Mouse (Mus musculus) neural tube, embryonic 13.5 days (tissue): ENCODE measurements around the gene Gcm1. TPM values are rescaled to one million over a fixed set of nuclear protein-coding genes. Genes with fewer than 3 reads are reported as not detected.
"Not testable (repeated sequence)": the region's sequence is repeated elsewhere in the genome, so short reads cannot be mapped to it uniquely, and the experiment has no call there.

Experiments
- ATAC-seq: fragments of 200-750 bp; cut with Nextera tagmentation; 2 replicates; pipeline ENCODE4 v1.8.0; 2017; ENCODE audit warnings: low read depth, mild to moderate bottlenecking, moderate TSS enrichment, moderate library complexity
- H3K27ac ChIP-seq: fragments of 300-500 bp; sonication (generic); replicated peaks from 2 replicates; pipeline ENCODE4 v1.5.1; 2015; ENCODE audit warnings: moderate library complexity, mild to moderate bottlenecking, inconsistent platforms
- H3K27me3 ChIP-seq: fragments of 300-500 bp; sonication (generic); 2 replicates; pipeline ENCODE4 v1.6.1; 2015; ENCODE audit warnings: mild to moderate bottlenecking, inconsistent platforms
- H3K36me3 ChIP-seq: fragments of 300-500 bp; sonication (generic); 2 replicates; pipeline ENCODE4 v1.6.1; 2015; ENCODE audit warnings: mild to moderate bottlenecking, inconsistent platforms
- H3K4me1 ChIP-seq: fragments of 300-500 bp; sonication (generic); replicated peaks from 2 replicates; pipeline ENCODE4 v1.6.1; 2015; ENCODE audit warnings: inconsistent platforms
- H3K4me2 ChIP-seq: fragments of 300-500 bp; sonication (generic); 2 replicates; pipeline ENCODE4 v1.6.1; 2015; ENCODE audit warnings: inconsistent platforms, mild to moderate bottlenecking, moderate library complexity
- H3K4me3 ChIP-seq: fragments of 300-500 bp; sonication (generic); 2 replicates; pipeline ENCODE4 v1.5.1; 2015; ENCODE audit warnings: mild to moderate bottlenecking, inconsistent platforms
- H3K9ac ChIP-seq: fragments of 300-500 bp; sonication (generic); 2 replicates; pipeline ENCODE4 v1.6.1; 2015; ENCODE audit warnings: moderate library complexity, mild to moderate bottlenecking, inconsistent platforms
- H3K9me3 ChIP-seq: fragments of 300-500 bp; sonication (generic); 2 replicates; pipeline ENCODE4 v1.6.1; 2016; ENCODE audit warnings: inconsistent platforms
- WGBS: fragments of 180-500 bp; shearing (Covaris S2); methylation state at CpG from one replicate; pipeline ENCODE4 v1.1.7; 2015; 5-methylcytosine and 5-hydroxymethylcytosine counted together
- polyA plus RNA-seq: library from polyadenylated mRNA; unstranded; fragments of >200 nt; fragmentation: Nextera tagmentation; extraction: Ambion mirVana; gene quantifications from 2 replicates; pipeline ENCODE4 v1.2.1, GENCODE M21; 2015

The Gcm1 gene
- polyA plus RNA-seq, 1 experiment from 2014 or later = not detected

- Histone ChIP-seq H3K4me2 (no peak overlapping the region), H3K27ac (no peak overlapping the region), H3K36me3 (no peaks in the 10 kb centered on the region), H3K4me3 (no peak overlapping the region), H3K27me3 (no peaks in the 10 kb centered on the region), H3K9me3 (no peaks in the 10 kb centered on the region), H3K4me1 (no peaks in the 10 kb centered on the region), H3K9ac (no peak overlapping the region)
- 82% methylated on average over 3 of the region's 3 CpGs for WGBS
- no peak for ATAC-seq
Observed at GRCm38 (mm10) chr9:78054298-78054697, 2.6 kb downstream of the Gcm1 start.

DNA sequence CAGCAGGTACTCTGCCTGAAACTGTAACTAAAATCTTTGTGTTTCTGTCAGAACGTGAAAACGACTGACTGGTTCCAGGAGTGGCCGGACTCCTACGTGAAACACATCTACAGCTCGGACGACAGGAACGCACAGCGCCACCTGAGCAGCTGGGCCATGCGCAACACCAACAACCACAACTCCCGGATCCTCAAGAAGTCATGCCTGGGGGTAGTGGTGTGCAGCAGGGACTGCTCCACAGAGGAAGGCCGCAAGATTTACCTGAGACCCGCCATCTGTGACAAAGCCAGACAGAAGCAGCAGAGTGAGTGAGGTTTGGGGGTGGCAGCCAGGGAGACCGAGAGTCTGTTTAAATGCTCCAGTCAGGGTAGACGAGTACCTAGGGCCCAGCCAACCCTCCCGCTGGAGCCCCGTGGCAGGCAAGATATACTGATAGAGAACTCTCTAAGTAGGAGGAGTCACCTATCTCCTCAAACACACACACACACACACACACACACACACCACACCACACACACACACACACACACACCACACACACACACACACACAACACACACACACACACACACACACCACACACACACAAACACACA lies 7.9 kb downstream of the Gcm1 start:
- H3K4me1 ChIP-seq = no peaks in the 10 kb centered on the region
- H3K9ac ChIP-seq = no peak overlapping the region

DNA sequence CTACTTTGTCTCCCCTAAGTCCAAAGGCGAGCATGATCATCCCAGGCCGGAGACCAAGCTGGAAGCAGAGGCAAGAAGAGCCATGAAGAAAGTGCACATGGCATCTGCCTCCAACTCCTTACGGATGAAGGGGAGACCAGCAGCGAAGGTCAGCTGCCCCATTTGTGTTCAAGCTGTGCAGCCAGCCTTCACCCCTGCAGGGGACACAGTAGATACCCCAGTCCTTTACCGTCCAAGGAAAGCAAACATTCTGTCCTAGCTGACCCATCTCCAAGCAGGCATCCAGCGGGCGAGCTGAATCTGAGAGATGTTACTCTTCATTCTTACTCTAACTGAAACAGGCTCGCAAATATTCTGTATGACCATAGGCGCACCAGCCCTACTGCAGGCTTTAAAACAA lies 10.7 kb downstream of the Gcm1 start:
- ATAC-seq = no peak
- no peak overlapping the region for H3K4me3 ChIP-seq
- 79% methylated on average over 9 of the region's 9 CpGs for WGBS

More for the DNA sequence above, 7.9 kb downstream of the Gcm1 start:
- Histone ChIP-seq H3K4me3 (no peak overlapping the region), H3K27me3 (no peaks in the 10 kb centered on the region), H3K9me3 (no peaks in the 10 kb centered on the region), H3K4me2 (no peak overlapping the region), H3K27ac (no peak overlapping the region), H3K36me3 (no peaks in the 10 kb centered on the region)
- no peak for ATAC-seq
- WGBS = 90% methylated on average over 16 of the region's 16 CpGs

DNA sequence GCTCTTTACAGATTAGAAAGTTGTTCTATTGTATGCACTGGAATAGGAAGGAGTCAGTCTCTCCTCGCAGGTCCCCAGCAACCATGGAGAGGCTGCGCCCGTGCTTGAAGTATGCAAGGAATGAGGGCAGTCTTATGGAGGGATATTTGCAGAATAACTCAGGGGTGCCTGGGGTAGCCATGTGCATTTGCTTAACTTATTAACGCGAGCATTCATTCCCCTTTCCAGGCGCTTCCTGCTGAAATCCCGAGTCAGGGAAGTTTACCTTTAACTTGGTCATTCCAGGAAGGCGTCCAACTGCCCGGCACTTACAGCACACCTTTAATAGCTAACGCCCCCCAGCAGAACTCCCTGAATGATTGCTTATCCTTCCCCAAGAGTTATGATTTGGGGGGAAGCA lies 12.4 kb downstream of the Gcm1 start:
- no peaks in the 10 kb centered on the region for H3K4me1 ChIP-seq
- ATAC-seq = no peak
- 79% methylated on average over 10 of the region's 10 CpGs for WGBS

More for the DNA sequence above, 10.7 kb downstream of the Gcm1 start:
- no peak overlapping the region for H3K27ac ChIP-seq
- no peaks in the 10 kb centered on the region for H3K9me3 ChIP-seq
- H3K4me1 ChIP-seq = no peaks in the 10 kb centered on the region
- H3K36me3 ChIP-seq = no peaks in the 10 kb centered on the region
- no peak overlapping the region for H3K9ac ChIP-seq
- H3K27me3 ChIP-seq = no peaks in the 10 kb centered on the region
- no peak overlapping the region for H3K4me2 ChIP-seq

DNA sequence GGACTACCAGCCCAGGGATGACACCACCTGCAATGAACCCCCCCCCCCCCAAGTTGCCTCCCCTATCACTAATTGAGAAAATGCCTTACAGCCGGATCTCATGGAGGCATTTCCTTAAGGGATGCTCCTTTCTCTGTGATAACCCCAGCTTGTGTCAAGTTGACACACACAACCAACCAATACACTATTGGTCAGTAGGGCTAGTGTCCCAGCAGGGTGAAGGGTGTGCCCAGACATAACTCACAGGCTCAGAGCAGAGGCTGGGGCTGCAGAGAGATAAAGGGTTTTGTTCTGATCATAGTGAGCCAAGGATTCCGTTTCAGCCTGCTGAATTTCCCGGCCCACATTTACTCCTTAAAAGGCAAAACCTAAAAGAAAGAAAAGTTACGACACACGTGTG lies 18.8 kb downstream of the Gcm1 start:
- Histone ChIP-seq H3K9ac (no peak overlapping the region), H3K9me3 (no peaks in the 10 kb centered on the region), H3K4me3 (no peak overlapping the region), H3K4me1 (no peaks in the 10 kb centered on the region), H3K36me3 (no peaks in the 10 kb centered on the region), H3K27me3 (no peaks in the 10 kb centered on the region), H3K4me2 (no peak overlapping the region), H3K27ac (no peak overlapping the region)
- ATAC-seq = no peak
- 73% methylated on average over 5 of the region's 5 CpGs for WGBS

More for the DNA sequence above, 12.4 kb downstream of the Gcm1 start:
- Histone ChIP-seq H3K27me3 (no peaks in the 10 kb centered on the region), H3K4me2 (no peak overlapping the region), H3K27ac (no peak overlapping the region), H3K36me3 (no peaks in the 10 kb centered on the region), H3K9me3 (no peaks in the 10 kb centered on the region), H3K4me3 (no peak overlapping the region), H3K9ac (no peak overlapping the region)

DNA sequence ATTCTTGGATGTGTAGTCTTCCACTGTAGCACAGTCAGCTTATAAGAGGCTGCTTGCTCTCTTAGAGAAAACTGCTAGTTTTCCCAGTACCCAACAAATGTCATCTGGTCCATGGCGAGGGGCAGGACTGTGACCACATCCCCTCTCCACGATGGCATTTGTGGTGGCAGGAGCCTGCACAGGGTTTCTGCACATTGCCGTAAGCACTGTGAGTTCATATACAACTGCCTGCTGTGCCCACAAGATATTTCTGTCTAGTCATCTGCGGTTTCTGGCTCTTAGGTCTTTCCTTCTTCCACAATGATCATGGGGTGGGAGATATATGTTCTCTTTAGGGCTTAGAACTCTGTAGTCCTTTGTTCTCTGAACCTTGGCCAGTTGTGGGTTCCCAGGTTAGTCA lies 19.9 kb downstream of the Gcm1 start:
- WGBS = 83% methylated on average over 4 of the region's 4 CpGs

GRCm38 (mm10) chr9:78073291-78073690 lies 21.6 kb downstream of the Gcm1 start:
- H3K4me3 ChIP-seq, H3K4me2 ChIP-seq, H3K4me1 ChIP-seq, H3K9ac ChIP-seq, H3K27ac ChIP-seq, H3K9me3 ChIP-seq, H3K36me3 ChIP-seq, ATAC-seq, H3K27me3 ChIP-seq: not testable (repeated sequence)
- WGBS = 91% methylated on average over 3 of the region's 3 CpGs

More for the DNA sequence above, 19.9 kb downstream of the Gcm1 start:
- Histone ChIP-seq H3K27me3 (no peaks in the 10 kb centered on the region), H3K36me3 (no peaks in the 10 kb centered on the region), H3K4me3 (no peak overlapping the region), H3K4me2 (no peak overlapping the region), H3K27ac (no peak overlapping the region), H3K9me3 (no peaks in the 10 kb centered on the region), H3K4me1 (no peaks in the 10 kb centered on the region), H3K9ac (no peak overlapping the region)
- ATAC-seq = no peak

GRCm38 (mm10) chr9:78073713-78074340 lies 22.1 kb downstream of the Gcm1 start:
- no peak overlapping the region for H3K9ac ChIP-seq
- H3K36me3 ChIP-seq = no peaks in the 10 kb centered on the region
- no peaks in the 10 kb centered on the region for H3K9me3 ChIP-seq
- no peak for ATAC-seq
- H3K27me3 ChIP-seq = no peaks in the 10 kb centered on the region
- H3K4me2 ChIP-seq = no peak overlapping the region
- H3K4me1 ChIP-seq = no peaks in the 10 kb centered on the region
- no peak overlapping the region for H3K27ac ChIP-seq
- H3K4me3 ChIP-seq = no peak overlapping the region
- 94% methylated on average over 13 of the region's 13 CpGs for WGBS

DNA sequence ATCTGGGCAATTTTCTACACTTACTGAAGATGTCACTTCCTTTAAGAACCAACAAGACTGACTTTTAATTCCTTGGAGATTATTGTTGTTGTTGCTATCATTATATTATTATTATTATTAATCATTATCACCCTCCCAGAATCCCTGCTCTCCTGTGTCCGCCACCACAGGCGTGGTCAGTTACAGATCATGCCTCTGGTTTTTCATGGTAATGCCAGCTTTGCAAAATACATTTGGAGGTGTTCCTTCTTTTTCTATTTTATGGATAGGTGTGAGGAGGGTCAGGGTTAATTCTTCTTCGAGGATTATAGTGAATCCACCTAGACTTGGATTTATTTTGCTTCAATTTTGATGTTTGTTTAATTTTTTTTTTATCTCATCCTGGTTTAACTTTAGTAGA lies 23.5 kb downstream of the Gcm1 start:
- ATAC-seq = no peak
- Histone ChIP-seq H3K4me3 (no peak overlapping the region), H3K4me1 (no peaks in the 10 kb centered on the region), H3K36me3 (no peaks in the 10 kb centered on the region), H3K9me3 (no peaks in the 10 kb centered on the region), H3K27me3 (no peaks in the 10 kb centered on the region), H3K27ac (no peak overlapping the region), H3K4me2 (no peak overlapping the region), H3K9ac (no peak overlapping the region)
- 94% methylated on average over 3 of the region's 3 CpGs for WGBS

DNA sequence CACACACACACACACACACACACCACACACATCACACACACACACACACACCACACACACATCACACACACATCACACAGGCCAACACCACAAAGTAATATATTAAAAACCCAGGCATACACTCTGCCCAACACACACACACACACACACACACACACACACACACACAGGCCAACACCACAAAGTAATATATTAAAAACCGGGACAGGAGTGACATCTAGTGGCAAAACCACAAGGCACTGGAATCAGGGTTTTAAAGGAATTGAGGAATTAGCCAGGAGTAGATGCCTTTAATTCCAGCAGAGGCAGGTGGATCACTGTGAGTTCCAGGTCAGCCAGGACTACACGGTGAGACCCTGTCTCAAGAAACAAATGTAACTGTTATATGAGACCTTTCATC lies 26.5 kb downstream of the Gcm1 start:
- 48% methylated on average over 2 of the region's 2 CpGs for WGBS
- Histone ChIP-seq H3K4me1 (no peaks in the 10 kb centered on the region), H3K4me3 (no peak overlapping the region), H3K27ac (no peak overlapping the region), H3K4me2 (no peak overlapping the region), H3K27me3 (no peaks in the 10 kb centered on the region), H3K9ac (no peak overlapping the region), H3K9me3 (no peaks in the 10 kb centered on the region), H3K36me3 (peaks cover 19% of the 10 kb centered on the region)
- no peak for ATAC-seq

- Histone ChIP-seq H3K27me3 (no peaks in the 10 kb centered on the region), H3K4me1 (no peaks in the 10 kb centered on the region), H3K4me2 (no peak overlapping the region), H3K9me3 (no peaks in the 10 kb centered on the region), H3K27ac (no peak overlapping the region), H3K9ac (no peak overlapping the region), H3K36me3 (peaks cover 52% of the 10 kb centered on the region), H3K4me3 (no peak overlapping the region)
- ATAC-seq = no peak
- 84% methylated on average over 7 of the region's 7 CpGs for WGBS
Observed at GRCm38 (mm10) chr9:78081835-78082234, 30.1 kb downstream of the Gcm1 start.

GRCm38 (mm10) chr9:78084341-78084740 lies 32.6 kb downstream of the Gcm1 start:
- Histone ChIP-seq H3K27ac (no peak overlapping the region), H3K36me3 (peaks cover 62% of the 10 kb centered on the region), H3K27me3 (no peaks in the 10 kb centered on the region), H3K9ac (no peak overlapping the region), H3K9me3 (no peaks in the 10 kb centered on the region), H3K4me3 (no peak overlapping the region), H3K4me1 (peaks cover 8% of the 10 kb centered on the region; the same call in 1 of the 2 replicates), H3K4me2 (no peak overlapping the region)
- WGBS = 91% methylated on average over 4 of the region's 4 CpGs
- no peak for ATAC-seq
